Mouse (Mus musculus) ES-Bruce4 (cell line): ENCODE measurements around the gene Arid4a.

Experiments used
- CTCF ChIP-seq: IDR thresholded peaks from one replicate; pipeline ENCODE4 v1.8.1; 2011; ENCODE audit warnings: low read depth, low read length
- POLR2A ChIP-seq: IDR thresholded peaks from one replicate; pipeline ENCODE4 v1.8.1; 2011; ENCODE audit warnings: low read length; ENCODE audit not compliant: insufficient read depth

DNA sequence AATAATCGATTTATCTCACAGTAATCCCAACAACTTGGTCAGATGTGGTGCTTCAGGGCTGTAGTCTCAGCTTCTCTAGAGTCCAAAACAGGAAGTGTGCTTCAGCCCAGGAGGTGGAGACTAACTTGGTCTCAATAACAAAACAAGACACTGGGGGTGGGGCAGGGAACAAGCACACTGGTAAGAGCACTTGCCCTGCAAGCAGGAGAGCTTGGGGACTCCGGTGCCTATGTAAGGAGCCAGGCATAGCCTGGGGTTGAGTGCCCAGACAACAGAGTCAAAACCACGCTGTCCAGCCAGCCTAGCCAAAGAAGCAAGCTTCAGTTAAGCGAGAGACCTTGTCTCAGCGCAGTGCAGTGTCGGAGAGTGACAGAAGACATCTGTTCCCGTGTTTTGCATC is 24.7 kb downstream of the Arid4a start:
- TF ChIP-seq CTCF (no peak), POLR2A (no peak)
